Mouse (Mus musculus) hindbrain, embryonic 12.5 days (tissue): ENCODE measurements around the gene Enpp3. TPM values are rescaled to one million over a fixed set of nuclear protein-coding genes. Genes with fewer than 3 reads are reported as not detected.
A peak's percentile ranks its signal among the peaks of the same experiment; 100 is the strongest.

ENCODE experiments used
- ATAC-seq: fragments of 200-750 bp; cut with Nextera tagmentation; 2 replicates; pipeline ENCODE4 v1.8.0; 2017; ENCODE audit warnings: moderate TSS enrichment; ENCODE audit not compliant: low FRiP score
- H3K27ac ChIP-seq: fragments of 300-500 bp; sonication (generic); 2 replicates; pipeline ENCODE4 v1.5.1; 2016; ENCODE audit warnings: mild to moderate bottlenecking
- H3K27me3 ChIP-seq: fragments of 300-500 bp; sonication (generic); 2 replicates; pipeline ENCODE4 v1.6.1; 2016; ENCODE audit warnings: mild to moderate bottlenecking
- H3K36me3 ChIP-seq: fragments of 300-500 bp; sonication (generic); 2 replicates; pipeline ENCODE4 v1.6.1; 2016; ENCODE audit warnings: mild to moderate bottlenecking
- H3K4me1 ChIP-seq: fragments of 300-500 bp; sonication (generic); 2 replicates; pipeline ENCODE4 v1.6.1; 2016
- H3K4me2 ChIP-seq: fragments of 300-500 bp; sonication (generic); replicated peaks from 2 replicates; pipeline ENCODE4 v1.6.1; 2016; ENCODE audit warnings: mild to moderate bottlenecking
- H3K4me3 ChIP-seq: fragments of 300-500 bp; sonication (generic); 2 replicates; pipeline ENCODE4 v1.5.1; 2016; ENCODE audit warnings: mild to moderate bottlenecking
- H3K9ac ChIP-seq: fragments of 300-500 bp; sonication (generic); 2 replicates; pipeline ENCODE4 v1.6.1; 2016; ENCODE audit warnings: mild to moderate bottlenecking, moderate library complexity
- H3K9me3 ChIP-seq: fragments of 300-500 bp; sonication (generic); replicated peaks from 2 replicates; pipeline ENCODE4 v1.6.1; 2016; ENCODE audit warnings: mild to moderate bottlenecking
- WGBS: fragments of 180-500 bp; shearing (Covaris S2); methylation state at CpG from one replicate; pipeline ENCODE4 v1.1.7; 2016; 5-methylcytosine and 5-hydroxymethylcytosine counted together
- polyA plus RNA-seq: library from polyadenylated mRNA; unstranded; fragments of >200 nt; fragmentation: Nextera tagmentation; extraction: Ambion mirVana; gene quantifications from 2 replicates; pipeline ENCODE4 v1.2.1, GENCODE M21; 2016

Enpp3 gene
- 5.5 and 6.4 TPM in 2 replicates for polyA plus RNA-seq

- Histone ChIP-seq H3K9ac (no peak within 1 kb of the TSS), H3K4me2 (no peak within 1 kb of the TSS), H3K4me1 (no peaks in the 10 kb centered on the region), H3K9me3 (no peaks in the 10 kb centered on the region), H3K36me3 (no peaks in the 10 kb centered on the region), H3K27me3 (no peaks in the 10 kb centered on the region), H3K27ac (no peak within 1 kb of the TSS), H3K4me3 (no peak within 1 kb of the TSS)
- ATAC-seq: no peak
- 96% methylated on average over 1 of the region's 1 CpGs for WGBS
Measured at GRCm38 (mm10) chr10:24842676-24843075, at the start of gene Enpp3. Gene Enpp3 (minus strand): TSS chr10:24842823.

- 97% methylated on average over 7 of the region's 7 CpGs for WGBS
- no peak overlapping the region for H3K27ac ChIP-seq
- H3K9me3 ChIP-seq: no peaks in the 10 kb centered on the region
- no peaks in the 10 kb centered on the region for H3K27me3 ChIP-seq
- ATAC-seq: no peak
- H3K4me3 ChIP-seq: no peak overlapping the region
- H3K4me2 ChIP-seq: no peak overlapping the region
- H3K9ac ChIP-seq: no peak overlapping the region
- peaks cover 75% of the 10 kb centered on the region for H3K36me3 ChIP-seq
- no peaks in the 10 kb centered on the region for H3K4me1 ChIP-seq
Measured at GRCm38 (mm10) chr10:24888343-24888742, 45.7 kb upstream of the Enpp3 start.

DNA sequence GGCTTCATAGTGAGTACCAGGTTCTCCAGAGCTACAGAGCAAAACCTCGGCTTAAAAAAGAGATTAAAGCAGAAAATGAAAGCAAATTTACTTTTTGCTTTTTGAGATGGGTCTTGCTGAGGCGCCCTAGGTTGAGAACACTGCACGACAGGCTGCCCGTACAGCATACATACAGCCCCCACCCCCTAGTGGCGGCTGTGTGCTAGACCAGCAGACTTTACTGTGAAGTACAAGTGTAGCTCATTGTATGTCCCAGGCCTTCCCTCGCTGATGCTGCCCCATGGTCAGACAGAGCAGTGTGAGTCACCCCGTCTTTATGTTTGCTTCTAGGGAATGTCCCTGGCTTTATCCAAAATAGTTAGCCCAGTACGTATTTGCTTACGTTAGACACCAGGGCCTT, 43.4 kb upstream of the Enpp3 start:
- Histone ChIP-seq H3K9ac (no peak overlapping the region), H3K27ac (no peak overlapping the region), H3K9me3 (no peaks in the 10 kb centered on the region), H3K36me3 (peaks cover 80% of the 10 kb centered on the region), H3K27me3 (no peaks in the 10 kb centered on the region), H3K4me3 (no peak overlapping the region), H3K4me1 (no peaks in the 10 kb centered on the region), H3K4me2 (no peak overlapping the region)
- no peak for ATAC-seq
- WGBS: 85% methylated on average over 9 of the region's 9 CpGs

- ATAC-seq: no peak
- no peak overlapping the region for H3K27ac ChIP-seq
- H3K9ac ChIP-seq: no peak overlapping the region
- no peak overlapping the region for H3K4me2 ChIP-seq
- WGBS: 75% methylated on average over 4 of the region's 4 CpGs
- no peaks in the 10 kb centered on the region for H3K9me3 ChIP-seq
- no peaks in the 10 kb centered on the region for H3K4me1 ChIP-seq
- no peaks in the 10 kb centered on the region for H3K27me3 ChIP-seq
- peaks cover 68% of the 10 kb centered on the region for H3K36me3 ChIP-seq
- no peak overlapping the region for H3K4me3 ChIP-seq
Measured at GRCm38 (mm10) chr10:24873624-24874023, 31.0 kb upstream of the Enpp3 start.

DNA sequence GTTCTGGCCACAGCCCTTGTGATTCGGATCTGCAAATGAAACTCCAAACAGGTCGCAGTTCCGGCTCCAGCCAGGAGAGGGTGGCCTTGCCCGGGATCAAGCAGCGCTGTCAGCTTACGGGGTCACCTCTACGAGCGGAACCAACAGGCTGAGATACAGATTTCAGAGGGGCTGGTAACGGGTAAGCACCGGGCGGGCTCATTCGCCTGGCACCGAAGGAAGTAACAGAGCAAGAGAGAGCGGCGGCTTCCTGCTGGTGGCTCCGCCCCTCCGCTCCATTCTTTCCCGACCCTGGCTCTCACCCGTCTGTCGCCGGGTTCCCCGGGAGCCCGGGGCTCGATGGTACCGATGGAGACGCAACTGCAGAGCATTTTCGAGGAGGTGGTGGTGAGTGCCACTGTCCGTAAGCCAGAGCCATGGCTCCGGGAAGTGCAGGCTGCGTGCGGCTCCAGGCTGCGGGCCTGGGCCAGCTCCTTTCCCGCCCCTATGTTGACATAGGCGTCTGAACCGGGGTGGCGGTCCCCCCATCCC, 27.2 kb upstream of the Enpp3 start, which contains the start of gene Med23:
Med23 (plus strand) TSS at position 227 of the 531 bp plus-strand sequence.
- Histone ChIP-seq H3K4me1 (no peaks in the 10 kb centered on the region), H3K27ac (peak within 1 kb of the TSS; percentile 48; the same call in 1 of the 2 replicates), H3K4me3 (peak within 1 kb of the TSS; percentile 88), H3K4me2 (peak within 1 kb of the TSS; percentile 60), H3K9me3 (no peaks in the 10 kb centered on the region), H3K9ac (peak within 1 kb of the TSS; percentile 89), H3K36me3 (peaks cover 33% of the 10 kb centered on the region), H3K27me3 (no peaks in the 10 kb centered on the region)
- peak; percentile 100 for ATAC-seq
- WGBS: under 1% methylated on average over 36 of the region's 36 CpGs

- ATAC-seq: no peak
- Histone ChIP-seq H3K27me3 (no peaks in the 10 kb centered on the region), H3K4me1 (no peaks in the 10 kb centered on the region), H3K4me3 (no peak overlapping the region), H3K9ac (no peak overlapping the region), H3K9me3 (no peaks in the 10 kb centered on the region), H3K36me3 (no peaks in the 10 kb centered on the region), H3K27ac (no peak overlapping the region), H3K4me2 (no peak overlapping the region)
- 71% methylated on average over 6 of the region's 6 CpGs for WGBS
Measured at GRCm38 (mm10) chr10:24864434-24864833, 21.8 kb upstream of the Enpp3 start.

DNA sequence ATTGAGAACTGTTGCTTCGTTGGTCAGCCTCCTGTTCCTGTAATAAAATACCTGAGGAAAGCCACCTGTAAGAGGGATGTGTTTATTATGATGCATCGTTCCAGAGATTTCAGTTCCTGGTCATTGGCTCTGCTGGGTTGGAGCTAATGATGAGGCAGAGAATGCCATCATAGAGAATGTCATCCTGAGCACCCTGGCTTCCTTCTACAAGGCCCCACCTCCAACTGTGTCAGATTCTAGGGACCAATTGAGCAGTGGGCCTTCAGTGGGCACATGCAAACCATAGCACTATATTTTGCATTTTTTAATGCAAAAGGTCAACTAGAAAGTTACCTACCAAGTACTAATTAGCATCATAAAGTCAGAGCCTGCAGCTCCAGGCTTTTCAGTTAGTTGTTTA, 20.5 kb upstream of the Enpp3 start:
- Histone ChIP-seq H3K9me3 (no peaks in the 10 kb centered on the region), H3K27ac (no peak overlapping the region), H3K36me3 (no peaks in the 10 kb centered on the region), H3K27me3 (no peaks in the 10 kb centered on the region), H3K4me1 (no peaks in the 10 kb centered on the region), H3K9ac (no peak overlapping the region), H3K4me3 (no peak overlapping the region), H3K4me2 (no peak overlapping the region)
- WGBS: 81% methylated on average over 2 of the region's 2 CpGs
- ATAC-seq: no peak

DNA sequence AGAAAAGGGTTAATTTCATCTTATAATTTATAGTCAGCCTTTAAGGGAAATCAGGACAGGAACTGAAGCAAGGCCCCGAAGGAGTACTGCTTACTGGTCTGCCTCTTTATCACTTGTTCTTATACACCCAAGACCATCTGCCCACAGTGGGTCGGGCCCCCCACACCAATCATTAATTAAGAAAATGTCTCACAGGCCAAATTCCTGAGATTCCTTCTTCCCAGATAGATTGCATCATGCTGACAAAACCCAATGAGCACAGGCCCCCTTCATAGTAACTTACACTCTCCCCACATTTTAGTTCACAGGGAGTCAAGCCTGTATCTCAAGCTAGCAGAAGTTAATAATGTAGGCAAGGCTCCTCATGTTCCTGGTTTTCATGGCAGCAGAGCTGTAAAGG, 625 bp downstream of the Enpp3 start:
- WGBS: 49% methylated on average over 2 of the region's 2 CpGs
- no peak overlapping the region for H3K9ac ChIP-seq
- no peak overlapping the region for H3K4me3 ChIP-seq
- no peaks in the 10 kb centered on the region for H3K9me3 ChIP-seq
- no peaks in the 10 kb centered on the region for H3K4me1 ChIP-seq
- H3K27me3 ChIP-seq: no peaks in the 10 kb centered on the region
- H3K4me2 ChIP-seq: no peak overlapping the region
- no peak overlapping the region for H3K27ac ChIP-seq
- no peak for ATAC-seq
- H3K36me3 ChIP-seq: no peaks in the 10 kb centered on the region

DNA sequence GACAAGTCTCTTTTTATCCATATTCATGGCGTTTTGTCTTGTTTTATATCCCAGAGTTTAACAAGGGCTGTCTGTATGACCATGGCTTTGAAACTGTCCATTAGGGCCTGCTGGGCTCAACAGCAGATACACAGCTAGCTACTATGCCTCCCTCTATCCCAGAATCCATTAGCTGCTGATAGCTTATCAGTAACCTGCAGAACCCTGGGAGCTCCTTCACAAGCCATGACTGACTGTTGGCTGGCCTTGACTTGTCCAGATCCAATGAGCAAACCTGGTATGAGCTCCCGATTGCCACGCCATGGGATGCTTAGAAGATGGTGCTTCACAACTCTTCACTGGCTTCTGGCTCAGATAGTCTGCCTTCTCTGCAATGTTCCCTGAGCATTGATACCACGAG, 1.8 kb downstream of the Enpp3 start:
- Histone ChIP-seq H3K9ac (no peak overlapping the region), H3K9me3 (no peaks in the 10 kb centered on the region), H3K36me3 (no peaks in the 10 kb centered on the region), H3K4me3 (no peak overlapping the region), H3K4me2 (no peak overlapping the region), H3K4me1 (peaks cover 8% of the 10 kb centered on the region), H3K27ac (no peak overlapping the region), H3K27me3 (no peaks in the 10 kb centered on the region)
- ATAC-seq: no peak
- WGBS: 95% methylated on average over 4 of the region's 4 CpGs

DNA sequence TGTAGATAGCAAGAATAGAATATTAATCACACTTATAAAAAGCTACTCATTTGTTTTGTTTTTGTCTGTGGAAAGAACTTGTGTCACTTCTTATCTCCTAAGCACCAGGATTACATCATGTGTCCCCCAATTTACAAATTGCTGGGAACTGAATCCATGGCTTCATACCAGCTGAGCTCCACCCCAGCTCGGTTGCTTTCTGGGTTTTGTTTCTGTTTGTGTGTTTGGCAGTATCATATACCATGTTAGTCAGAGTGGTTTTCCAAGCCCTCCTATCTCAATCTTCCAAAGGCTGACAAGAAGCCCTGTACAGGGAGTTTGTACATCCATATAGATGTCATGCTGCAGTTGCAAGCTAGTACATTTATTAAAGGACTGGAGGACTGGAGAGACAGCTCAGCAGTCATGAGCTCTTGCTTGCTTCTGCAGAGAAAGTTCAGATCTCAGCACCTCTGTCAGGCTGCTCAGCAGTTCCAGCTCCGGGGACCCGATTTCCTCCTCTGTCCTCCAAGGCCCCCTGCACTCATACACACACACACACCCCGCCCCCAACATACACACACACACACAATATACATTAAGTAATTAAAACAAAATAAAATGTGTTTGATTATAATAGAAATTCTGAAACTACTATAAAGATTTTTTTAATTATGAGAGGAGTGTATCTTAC, 6.1 kb downstream of the Enpp3 start:
- H3K9me3 ChIP-seq: no peaks in the 10 kb centered on the region
- peak overlapping the region; percentile 45 for H3K4me2 ChIP-seq
- ATAC-seq: peak; percentile 51; the same call in 1 of the 2 replicates
- H3K27ac ChIP-seq: no peak overlapping the region
- WGBS: 56% methylated on average over 4 of the region's 4 CpGs
- H3K9ac ChIP-seq: no peak overlapping the region
- H3K36me3 ChIP-seq: no peaks in the 10 kb centered on the region
- peaks cover 21% of the 10 kb centered on the region for H3K4me1 ChIP-seq
- no peaks in the 10 kb centered on the region for H3K27me3 ChIP-seq
- H3K4me3 ChIP-seq: peak overlapping the region; percentile 14; the same call in 1 of the 2 replicates

DNA sequence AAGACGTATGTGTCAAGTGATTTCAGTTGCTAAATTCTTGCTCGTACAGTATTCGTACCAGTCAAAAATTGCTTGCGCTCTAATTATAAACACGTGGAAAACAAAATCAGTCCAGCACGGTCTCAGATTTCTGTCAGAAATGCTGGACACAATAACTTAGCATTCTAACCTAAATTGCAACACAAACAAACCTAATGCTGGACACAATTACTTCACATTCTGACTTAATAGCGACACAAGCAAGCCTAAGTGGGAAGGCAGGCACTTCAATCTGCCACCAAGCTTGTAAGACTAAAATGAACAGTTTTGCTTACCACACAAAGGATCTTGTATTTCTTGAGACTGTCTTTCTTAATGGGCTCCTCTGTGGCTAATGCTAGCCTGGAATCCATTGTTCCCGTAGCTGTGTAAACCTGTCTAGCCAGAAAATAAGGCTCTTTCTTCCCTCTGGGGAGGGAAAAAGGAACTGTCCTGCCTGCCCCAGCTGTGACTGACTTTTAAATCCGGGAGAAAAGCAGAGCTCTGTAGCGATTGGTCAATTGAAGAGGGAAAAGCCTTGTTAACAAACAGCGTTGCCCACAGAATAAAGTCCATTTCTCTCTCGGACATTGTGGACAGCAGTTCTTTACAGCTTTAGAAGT, 6.8 kb downstream of the Enpp3 start:
- H3K9me3 ChIP-seq: no peaks in the 10 kb centered on the region
- peak overlapping the region; percentile 13; the same call in 1 of the 2 replicates for H3K27ac ChIP-seq
- H3K4me3 ChIP-seq: peak overlapping the region; percentile 14
- peaks cover 21% of the 10 kb centered on the region for H3K4me1 ChIP-seq
- peak overlapping the region; percentile 45 for H3K4me2 ChIP-seq
- peak overlapping the region; percentile 41 for H3K9ac ChIP-seq
- no peaks in the 10 kb centered on the region for H3K27me3 ChIP-seq
- peak; percentile 78 for ATAC-seq
- H3K36me3 ChIP-seq: no peaks in the 10 kb centered on the region
- WGBS: 23% methylated on average over 12 of the region's 12 CpGs

DNA sequence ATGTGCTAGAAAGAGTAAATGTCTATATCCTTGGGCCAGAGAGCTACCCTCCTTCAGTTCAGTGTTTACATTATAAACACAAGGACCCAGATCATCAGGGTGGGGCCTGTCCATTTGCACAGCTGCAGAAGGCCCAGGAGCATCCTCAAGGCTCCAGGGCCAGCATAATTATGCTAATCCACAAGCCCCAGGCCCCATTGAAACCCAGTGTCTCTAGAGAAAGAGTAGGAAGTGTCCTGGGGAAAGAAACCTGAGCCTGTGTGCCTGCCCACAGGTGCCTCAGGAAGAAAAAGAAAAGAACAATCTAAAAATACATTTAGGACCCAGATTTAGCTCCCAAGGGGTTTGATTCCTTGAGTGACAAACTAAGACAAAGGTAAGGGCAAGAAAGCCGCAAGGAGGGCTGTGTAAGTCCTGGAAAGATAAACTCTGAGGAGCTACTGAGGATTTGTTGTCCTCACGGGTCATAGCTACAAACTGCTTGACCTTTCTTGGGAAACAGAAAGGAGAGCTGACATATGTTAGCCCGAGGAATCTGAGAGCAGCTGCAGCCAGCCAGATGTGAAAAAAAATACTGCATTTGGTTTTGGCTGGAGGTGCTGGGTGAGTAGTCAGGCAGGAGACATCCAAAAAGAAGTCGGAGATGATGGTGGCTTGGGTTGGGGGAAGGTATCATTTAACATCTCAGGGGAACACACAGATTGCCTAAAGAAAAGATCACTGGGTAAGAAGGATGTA, 7.8 kb downstream of the Enpp3 start:
- H3K9ac ChIP-seq: no peak overlapping the region
- no peaks in the 10 kb centered on the region for H3K36me3 ChIP-seq
- H3K27me3 ChIP-seq: no peaks in the 10 kb centered on the region
- H3K4me1 ChIP-seq: peaks cover 21% of the 10 kb centered on the region
- H3K4me2 ChIP-seq: peak overlapping the region; percentile 45
- peak overlapping the region; percentile 14; the same call in 1 of the 2 replicates for H3K4me3 ChIP-seq
- WGBS: 16% methylated on average over 4 of the region's 4 CpGs
- ATAC-seq: no peak
- H3K9me3 ChIP-seq: no peaks in the 10 kb centered on the region
- H3K27ac ChIP-seq: no peak overlapping the region
